Mouse (Mus musculus) MEL (cell line): ENCODE measurements at regions not wholly inside any gene's neighbourhood (a gene's known extent, or its start where the extent isn't known, plus 50 kb on each side); places are given as distances from the start of the nearest gene placed in this dataset.

Source experiments
- CTCF ChIP-seq, 3 experiments: IDR thresholded peaks in 2 of 3; conservative IDR thresholded peaks in 1 of 3; 2 replicates each; pipeline ENCODE4 v1.5.1; 2011 to 2012; ENCODE audit warnings: low read length in 3 of 3, low read depth in 2 of 3, mild to moderate bottlenecking in 2 of 3, improper control_type of control experiment in 1 of 3, inconsistent platforms in 1 of 3, mixed read lengths in 1 of 3, moderate library complexity in 1 of 3; ENCODE audit not compliant: control insufficient read depth in 1 of 3, insufficient read depth in 1 of 3, poor library complexity in 1 of 3, severe bottlenecking in 1 of 3
- EP300 ChIP-seq, 2 experiments: IDR thresholded peaks; 2 replicates each; pipeline ENCODE4 v1.6.1; 2011; ENCODE audit warnings: improper control_type of control experiment in 2 of 2, low read length in 2 of 2, low read depth in 1 of 2, mild to moderate bottlenecking in 1 of 2
- ETS1 ChIP-seq: IDR thresholded peaks from 2 replicates; pipeline ENCODE4 v1.6.1; 2012; ENCODE audit warnings: low read depth, mild to moderate bottlenecking, inconsistent platforms, low read length, improper control_type of control experiment, moderate library complexity
- GABPA ChIP-seq: IDR thresholded peaks from 2 replicates; pipeline ENCODE4 v1.6.1; 2012; ENCODE audit warnings: low read depth, mild to moderate bottlenecking, inconsistent platforms, low read length, improper control_type of control experiment, moderate library complexity
- HCFC1 ChIP-seq: IDR thresholded peaks from 2 replicates; pipeline ENCODE4 v1.6.1; 2012; ENCODE audit warnings: low read depth, mild to moderate bottlenecking, inconsistent platforms, low read length, improper control_type of control experiment, moderate library complexity
- KAT2A ChIP-seq: conservative IDR thresholded peaks from 2 replicates; pipeline ENCODE4 v1.6.1; 2012; ENCODE audit warnings: low read depth, low read length, improper control_type of control experiment, inconsistent platforms
- MAX ChIP-seq: IDR thresholded peaks from 2 replicates; pipeline ENCODE4 v1.6.1; 2011; ENCODE audit warnings: low read length, improper control_type of control experiment
- MXI1 ChIP-seq: IDR thresholded peaks from 2 replicates; pipeline ENCODE4 v1.6.1; 2011; ENCODE audit warnings: mild to moderate bottlenecking, low read depth, low read length, improper control_type of control experiment
- POLR2A ChIP-seq, 2 experiments: IDR thresholded peaks; 2 replicates each; pipeline ENCODE4 v1.6.1; 2011 to 2012; ENCODE audit warnings: low read length in 2 of 2, mild to moderate bottlenecking in 2 of 2, control low read depth in 1 of 2, improper control_type of control experiment in 1 of 2, low read depth in 1 of 2, moderate library complexity in 1 of 2; ENCODE audit not compliant: control insufficient read depth in 1 of 2, insufficient read depth in 1 of 2, poor library complexity in 1 of 2
- POLR2AphosphoS2 ChIP-seq: IDR thresholded peaks from 2 replicates; pipeline ENCODE4 v1.6.1; 2011; ENCODE audit warnings: low read length, improper control_type of control experiment
- TAL1 ChIP-seq: IDR thresholded peaks from 2 replicates; pipeline ENCODE4 v1.6.1; 2012; ENCODE audit warnings: mild to moderate bottlenecking, inconsistent platforms, low read length, moderate library complexity, mixed read lengths
- USF1 ChIP-seq: IDR thresholded peaks from 2 replicates; pipeline ENCODE4 v1.6.1; 2014; ENCODE audit warnings: low read depth, mild to moderate bottlenecking, inconsistent platforms, low read length, improper control_type of control experiment, moderate library complexity
- USF2 ChIP-seq, 2 experiments: IDR thresholded peaks; 2 replicates each; pipeline ENCODE4 v1.6.1; 2011 to 2012; ENCODE audit warnings: improper control_type of control experiment in 2 of 2, low read length in 2 of 2, borderline replicate concordance in 1 of 2, inconsistent platforms in 1 of 2, low read depth in 1 of 2, mild to moderate bottlenecking in 1 of 2; ENCODE audit not compliant: insufficient read depth in 1 of 2
- ZMIZ1 ChIP-seq: IDR thresholded peaks from 2 replicates; pipeline ENCODE4 v1.6.1; 2012; ENCODE audit warnings: low read depth, mild to moderate bottlenecking, inconsistent platforms, low read length, improper control_type of control experiment, moderate library complexity

GRCm38 (mm10) chr9:85490367-85490766, 163.2 kb upstream of the Tent5a start:
- TF ChIP-seq MXI1 (no peak), CTCF (IDR thresholded peaks at IDR 0.05 in 2 of 3, conservative IDR thresholded peaks at IDR 0.05 in 1 of 3; ENCODE audit: control insufficient read depth in 1 of 3, insufficient read depth in 1 of 3, low read depth in 2 of 3, low read length in 3 of 3, poor library complexity in 1 of 3, severe bottlenecking in 1 of 3) (no peak), USF1 (no peak), TAL1 (no peak), USF2 (IDR thresholded peaks at IDR 0.05; ENCODE audit: borderline replicate concordance in 1 of 2, insufficient read depth in 1 of 2, low read depth in 1 of 2, low read length in 2 of 2) (no peak), HCFC1 (no peak), EP300 (IDR thresholded peaks at IDR 0.05; ENCODE audit: low read depth in 1 of 2, low read length in 2 of 2) (no peak), KAT2A (no peak), POLR2AphosphoS2 (no peak), ZMIZ1 (no peak), POLR2A (IDR thresholded peaks at IDR 0.05; ENCODE audit: control insufficient read depth in 1 of 2, insufficient read depth in 1 of 2, low read depth in 1 of 2, low read length in 2 of 2, poor library complexity in 1 of 2) (no peak), GABPA (no peak), ETS1 (no peak), MAX (no peak)
